13 mouse cellular contexts compared by ENCODE assay signal in genomic region chr10:24481926-24482612, GRCm38 (mm10).
DNase-seq lines count a peak whose midpoint lies in the region; ATAC-seq lines count a peak whose summit lies in the region.
"Had no signal": no experiment of that assay in that cellular context is flagged by ENCODE, and none has a peak within 500 bp of the region (broad histone marks: within the 10 kb centered on the region; RNA-seq: fewer than 3 reads in every experiment).

No protein-coding gene starts in this region.

- H3K4me3 ChIP-seq in heart, embryonic 10.5 days = no peak overlapping the region
- H3K4me3 ChIP-seq in heart, embryonic 12.5 days = no peak overlapping the region
- H3K4me3 ChIP-seq: midbrain, embryonic 10.5 days had no signal

- no peaks in the 10 kb centered on the region for H3K9me3 ChIP-seq in heart, embryonic 10.5 days
- no peaks in the 10 kb centered on the region for H3K9me3 ChIP-seq in heart, embryonic 12.5 days (replicated peaks)
- H3K9me3 ChIP-seq: midbrain, embryonic 10.5 days had no signal

- no peak overlapping the region for H3K4me2 ChIP-seq in heart, embryonic 12.5 days

- no peak overlapping the region for H3K9ac ChIP-seq in heart, embryonic 12.5 days

- H3K4me1 ChIP-seq in heart, embryonic 10.5 days = peaks cover 30% of the 10 kb centered on the region
- peaks cover 40% of the 10 kb centered on the region for H3K4me1 ChIP-seq in heart, embryonic 12.5 days (replicated peaks)

- no peak overlapping the region for H3K27ac ChIP-seq in heart, embryonic 10.5 days
- H3K27ac ChIP-seq in heart, embryonic 12.5 days (ENCODE audit: poor library complexity, severe bottlenecking) = no peak overlapping the region
- H3K27ac ChIP-seq: midbrain, embryonic 10.5 days had no signal

- no peaks in the 10 kb centered on the region for H3K36me3 ChIP-seq in heart, embryonic 10.5 days
- no peaks in the 10 kb centered on the region for H3K36me3 ChIP-seq in heart, embryonic 12.5 days
- H3K36me3 ChIP-seq: midbrain, embryonic 10.5 days had no signal

- 86% methylated on average over 9 of the region's 9 CpGs for WGBS in heart, embryonic 10.5 days
- 81% methylated on average over 9 of the region's 9 CpGs for WGBS in heart, embryonic 12.5 days

- peak; percentile 92 for ATAC-seq in inflammation-experienced regulatory T-cells, adult 6 months
- no peak for ATAC-seq in heart, embryonic 12.5 days (ENCODE audit: insufficient number of reproducible peaks, low FRiP score)
- ATAC-seq: forebrain, embryonic 14.5 days had no signal

- peak; percentile 76 for DNase-seq in heart, adult 11 months
- DNase-seq in heart, embryonic 10.5 days (ENCODE audit: low spot score) = no peak
- peak; percentile 9 for DNase-seq in R1 (ENCODE audit: low read depth, low spot score)
- DNase-seq in thymus, postnatal 4 days = peak; percentile 36
- no peak for DNase-seq in ovary, postnatal 10 days (ENCODE audit: low spot score)
- DNase-seq: adrenal gland, postnatal 10 days; cerebellum, adult 11-12 months; kidney, adult 9 months; lung, postnatal 4 days had no signal

- no peaks in the 10 kb centered on the region for H3K27me3 ChIP-seq in heart, embryonic 10.5 days (ENCODE audit: insufficient read depth, poor library complexity, severe bottlenecking)
- no peaks in the 10 kb centered on the region for H3K27me3 ChIP-seq in heart, embryonic 12.5 days (replicated peaks)

Comparison
In these comparisons a context has a peak if more than half of its experiments do, and no peak if none do; other contexts are left out.
1. DNase-seq: peak in heart, adult 11 months (single experiment), R1 (single experiment) and thymus, postnatal 4 days (single experiment); none in heart, embryonic 10.5 days (single experiment) and ovary, postnatal 10 days (single experiment).